Mouse (Mus musculus) CD4-positive helper T cell, adult 2 months (primary cell): ENCODE measurements around the gene Psmd13.
"Not testable (repeated sequence)": the region's sequence is repeated elsewhere in the genome, so short reads cannot be mapped to it uniquely, and the experiment has no call there.

Experiments used
- DNase-seq: peaks from one replicate; pipeline ENCODE4 v3.0.0-alpha.2; 2012; ENCODE audit warnings: low read depth, missing footprints, low spot score

The Psmd13 gene

DNA sequence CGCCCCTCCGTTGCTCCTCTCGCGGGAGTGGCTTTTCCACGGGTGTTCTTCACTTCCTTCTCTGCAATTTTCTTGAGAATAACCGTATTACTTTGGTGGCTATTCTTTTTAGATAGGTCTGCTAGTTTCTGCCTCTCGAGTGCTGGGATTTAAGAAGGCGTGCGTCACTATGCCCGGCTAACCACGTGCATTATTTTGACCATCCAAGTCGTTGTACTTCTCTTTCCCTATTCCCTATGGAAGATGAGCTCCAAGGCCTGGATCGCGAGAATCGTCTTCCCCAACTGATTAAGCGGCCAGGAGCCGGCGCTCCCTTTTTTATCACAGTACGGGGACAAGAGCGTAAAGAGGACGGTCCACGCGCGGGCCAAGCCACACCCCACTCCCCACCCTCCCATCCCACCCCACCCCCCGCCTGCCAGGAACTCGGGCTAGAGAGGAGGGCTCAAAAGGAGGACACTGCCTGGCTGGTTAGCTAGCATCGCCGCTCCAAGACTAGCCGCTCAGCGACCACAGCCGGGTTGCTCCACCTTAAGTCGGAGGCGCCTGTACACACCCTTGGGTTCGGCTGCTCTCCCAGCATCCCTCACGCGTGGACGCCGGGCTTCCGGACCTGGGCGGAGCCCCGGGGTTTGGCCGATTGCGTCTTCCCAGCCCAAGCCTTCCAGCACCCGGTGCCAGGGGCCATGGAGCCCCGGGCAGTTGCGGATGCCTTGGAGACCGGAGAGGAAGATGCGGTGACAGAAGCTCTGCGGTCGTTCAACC lies 24.8 kb upstream of the Psmd13 start, which contains the start of gene Ric8a:
Ric8a (plus strand) TSS at position 173 of the 765 bp plus-strand sequence.
- peak; percentile 89 for DNase-seq

GRCm38 (mm10) chr7:140857550-140858505 lies 23.9 kb upstream of the Psmd13 start, which contains the start of gene Bet1l:
Gene Bet1l, minus strand, starts transcription at chr7:140857577.
- DNase-seq = no peak

DNA sequence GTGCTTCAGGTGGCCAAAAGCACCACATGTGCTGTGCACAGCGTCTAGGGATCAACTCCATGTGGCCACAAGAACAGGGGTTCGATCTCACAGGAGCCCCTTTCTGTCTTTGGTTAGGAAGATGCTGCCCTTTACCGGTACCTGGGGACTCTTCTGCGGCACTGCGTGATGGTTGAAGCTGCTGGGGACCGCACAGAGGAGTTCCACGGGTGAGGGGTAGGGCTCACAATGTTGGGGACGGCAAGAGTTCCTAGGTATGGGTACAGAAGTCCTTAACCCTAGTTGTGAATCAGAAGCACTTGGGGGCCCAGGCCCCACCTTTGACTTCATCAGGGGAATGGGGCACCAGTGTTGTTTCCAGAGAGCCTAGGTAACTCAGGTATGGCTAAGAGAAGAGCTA lies 23.0 kb upstream of the Psmd13 start:
- no peak for DNase-seq

- DNase-seq = no peak
Measured at GRCm38 (mm10) chr7:140859997-140860396, 21.8 kb upstream of the Psmd13 start.

DNA sequence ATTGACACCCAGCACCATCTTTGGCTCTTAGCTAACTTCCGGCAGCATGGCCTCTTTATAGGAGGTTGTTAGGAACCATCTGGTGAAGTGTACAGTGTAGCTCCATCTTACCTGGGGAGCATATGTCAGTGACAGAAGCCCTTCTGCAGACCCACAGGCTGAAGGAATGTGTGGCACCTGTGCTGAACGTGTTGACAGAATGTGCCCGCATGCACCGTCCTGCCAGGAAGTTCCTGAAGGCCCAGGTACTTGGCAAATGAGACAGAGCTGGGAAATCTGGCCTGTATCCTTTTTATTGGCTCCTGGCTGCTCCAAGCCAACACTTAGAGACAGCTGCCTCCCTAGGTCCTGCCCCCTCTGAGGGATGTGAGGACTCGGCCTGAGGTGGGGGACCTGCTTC lies 21.0 kb upstream of the Psmd13 start:
- DNase-seq = no peak

- DNase-seq = no peak
Measured at GRCm38 (mm10) chr7:140864761-140865160, 17.0 kb upstream of the Psmd13 start.

DNA sequence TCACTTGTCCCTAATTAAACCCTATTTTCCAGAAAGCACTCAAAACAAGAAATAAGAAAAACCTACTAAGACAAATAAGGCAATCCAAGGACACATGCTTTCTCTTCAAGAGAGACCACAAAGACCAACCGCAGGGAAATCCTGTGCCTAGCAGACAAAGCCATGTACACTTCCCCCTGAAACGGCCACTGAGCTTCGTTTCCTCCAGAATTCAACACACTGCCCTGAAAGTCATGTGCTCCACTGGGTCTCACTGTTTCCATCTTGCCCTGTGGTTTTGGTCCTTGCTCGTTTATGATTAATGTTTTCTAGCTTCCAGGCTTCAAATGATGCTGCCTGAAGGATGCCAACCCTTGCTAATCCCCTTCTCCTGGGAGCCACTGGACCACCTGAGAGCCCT lies 7.5 kb upstream of the Psmd13 start:
- DNase-seq = no peak

- no peak for DNase-seq
Measured at GRCm38 (mm10) chr7:140877364-140877763, 4.4 kb upstream of the Psmd13 start.

DNA sequence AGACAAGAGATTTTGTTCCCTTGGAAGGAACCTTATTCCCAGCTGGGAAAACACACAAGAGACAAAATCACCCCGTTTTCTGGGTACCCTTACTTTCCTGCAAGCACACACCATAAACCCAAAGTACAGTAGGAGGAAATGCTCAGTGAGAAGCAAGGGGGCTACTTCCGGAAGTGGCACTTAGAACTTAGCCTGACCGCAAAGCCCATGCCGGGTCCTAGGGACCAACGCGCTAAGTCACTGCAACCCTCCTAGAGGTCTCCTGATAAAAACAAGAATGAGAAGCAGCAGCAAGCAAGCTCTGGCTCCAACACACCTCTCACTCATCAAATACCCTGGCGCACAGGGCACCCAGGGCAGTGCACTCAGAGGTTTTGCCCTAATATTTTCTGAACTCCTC lies 2.4 kb upstream of the Psmd13 start:
- no peak for DNase-seq

GRCm38 (mm10) chr7:140880419-140880818 lies 1.3 kb upstream of the Psmd13 start:
- no peak for DNase-seq

- no peak for DNase-seq
Measured at GRCm38 (mm10) chr7:140880865-140881515, 778 bp upstream of the Psmd13 start.

- DNase-seq = no peak
Measured at GRCm38 (mm10) chr7:140882469-140882803, 668 bp downstream of the Psmd13 start.

- DNase-seq = not testable (repeated sequence)
Measured at GRCm38 (mm10) chr7:140890636-140891035, 8.9 kb downstream of the Psmd13 start.

DNA sequence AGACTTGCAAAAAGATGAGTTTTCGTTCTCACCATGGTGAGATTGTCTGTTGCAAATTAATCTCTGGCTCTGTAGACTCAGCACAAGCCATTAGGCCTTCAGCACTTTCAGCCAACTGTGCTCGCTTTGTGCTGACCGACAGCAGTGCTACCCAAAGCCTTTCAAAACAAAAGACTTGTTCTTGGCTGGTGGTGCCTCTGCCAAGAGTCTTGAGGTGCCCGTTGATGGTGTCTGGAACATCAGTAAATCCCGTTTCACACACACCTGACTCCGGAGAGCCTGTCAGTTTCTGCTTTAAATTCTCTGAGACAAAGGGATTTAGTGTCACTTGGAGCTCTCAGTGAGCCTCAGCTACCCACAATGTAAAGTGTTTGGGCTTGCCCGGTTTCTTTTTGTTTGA lies 12.3 kb downstream of the Psmd13 start:
- DNase-seq = no peak

DNA sequence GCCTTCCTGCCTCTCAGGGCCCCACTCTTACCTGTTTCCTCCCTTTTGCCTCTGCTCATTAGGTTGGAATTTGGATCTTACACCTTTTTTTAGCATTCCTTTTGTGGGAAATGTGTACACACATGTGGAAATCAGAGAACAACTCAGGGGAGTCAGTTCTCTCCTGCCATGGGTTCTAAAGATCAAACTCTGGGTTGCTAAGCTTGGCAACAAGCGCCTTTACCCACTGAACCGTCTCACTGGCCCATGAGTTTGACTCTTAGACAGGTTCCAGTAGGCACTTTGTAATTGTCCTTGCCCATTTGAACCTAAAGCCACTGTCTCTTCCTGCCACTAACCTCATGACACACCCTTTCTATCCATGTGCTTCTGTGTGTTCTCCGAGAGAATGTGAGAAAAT lies 12.8 kb downstream of the Psmd13 start:
- DNase-seq = no peak

DNA sequence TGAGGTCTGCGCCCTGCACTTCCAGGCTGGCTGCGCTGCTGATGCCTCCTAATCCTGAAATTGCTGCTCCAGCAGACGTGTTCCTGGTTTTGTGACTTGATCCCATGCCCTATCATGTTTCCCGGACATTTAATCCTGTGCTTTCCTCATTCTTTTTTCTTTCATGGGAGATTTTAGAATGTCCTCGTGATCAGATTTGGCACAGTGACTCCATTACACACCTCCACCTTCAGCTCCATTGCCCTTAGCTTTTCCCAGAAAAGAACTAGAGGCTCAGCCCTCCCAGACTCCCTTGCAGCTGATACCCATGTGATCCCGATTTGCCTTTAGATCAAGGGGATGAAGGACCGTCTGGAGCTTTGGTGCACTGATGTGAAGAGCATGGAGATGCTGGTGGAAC lies 16.1 kb downstream of the Psmd13 start:
- no peak for DNase-seq

- no peak for DNase-seq
Measured at GRCm38 (mm10) chr7:140899121-140899520, 17.4 kb downstream of the Psmd13 start.

- DNase-seq = no peak
Measured at GRCm38 (mm10) chr7:140900220-140900619, 18.5 kb downstream of the Psmd13 start, which contains the start of gene Cox8b. Gene Cox8b, minus strand, starts transcription at chr7:140900446.

DNA sequence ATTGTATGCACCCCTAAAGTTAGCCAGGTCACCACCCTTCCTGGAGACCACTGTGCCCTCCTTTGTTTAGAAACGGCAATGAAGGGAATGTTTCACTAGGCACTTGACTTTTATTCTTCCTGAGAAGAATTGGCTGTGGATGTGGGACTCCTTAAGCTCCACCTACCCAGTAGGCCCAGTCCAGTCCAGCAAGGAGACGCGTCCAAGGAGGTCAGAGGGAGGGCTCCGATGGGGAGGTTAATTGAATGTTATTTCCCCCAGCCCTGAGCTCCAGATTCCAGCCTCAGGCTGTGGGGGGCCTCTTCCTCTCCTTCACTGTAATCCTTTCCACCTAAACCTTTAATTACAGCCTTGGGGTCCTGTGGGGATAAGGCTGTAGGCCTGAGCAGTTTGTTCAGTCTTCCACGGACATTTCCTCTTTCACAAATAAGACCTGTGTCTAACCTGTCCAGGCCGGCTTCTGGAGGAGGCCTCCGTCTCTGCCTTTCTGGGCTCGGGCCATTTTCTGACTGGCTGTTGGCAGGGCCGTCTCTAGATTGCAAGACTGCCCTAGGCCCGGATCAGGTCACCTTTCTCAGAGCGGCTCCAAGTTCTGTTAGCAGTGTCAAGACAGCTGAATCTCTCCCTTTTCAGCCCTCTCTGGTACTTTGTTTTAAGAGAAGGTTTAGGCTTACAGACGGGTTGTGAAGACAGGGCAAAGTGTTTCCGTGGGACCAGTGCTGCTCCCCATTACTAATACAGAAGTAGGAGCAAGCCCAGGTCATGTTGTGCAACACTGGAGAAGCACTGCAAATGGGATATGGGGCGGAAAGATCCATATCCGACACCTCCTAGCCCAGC lies 20.5 kb downstream of the Psmd13 start:
- no peak for DNase-seq

GRCm38 (mm10) chr7:140903212-140903611 lies 21.4 kb downstream of the Psmd13 start:
- DNase-seq = peak; percentile 67

GRCm38 (mm10) chr7:140905642-140906081 lies 23.9 kb downstream of the Psmd13 start:
- no peak for DNase-seq
